Mouse (Mus musculus) lung, postnatal 0 days (tissue): ENCODE measurements around the gene Mb21d2. TPM values are rescaled to one million over a fixed set of nuclear protein-coding genes. Genes with fewer than 3 reads are reported as not detected.
A peak's percentile ranks its signal among the peaks of the same experiment; 100 is the strongest.

Experiments
- ATAC-seq: fragments of 200-750 bp; cut with Nextera tagmentation; 2 replicates; pipeline ENCODE4 v1.8.0; 2017; ENCODE audit warnings: moderate library complexity
- DNase-seq: peaks from one replicate; pipeline ENCODE4 v3.0.0-alpha.2; 2016; ENCODE audit warnings: low spot score
- H3K27ac ChIP-seq: fragments of 300-500 bp; sonication (generic); 2 replicates; pipeline ENCODE4 v1.5.1; 2014; ENCODE audit warnings: antibody characterized with exemption, mild to moderate bottlenecking, low read length, mixed read lengths
- H3K27me3 ChIP-seq: fragments of 300-500 bp; sonication (generic); replicated peaks from 2 replicates; pipeline ENCODE4 v1.6.1; 2014; ENCODE audit warnings: low read length, mixed read lengths; ENCODE audit not compliant: insufficient read depth
- H3K36me3 ChIP-seq: fragments of 300-500 bp; sonication (generic); 2 replicates; pipeline ENCODE4 v1.6.1; 2014; ENCODE audit warnings: low read length, mixed read lengths; ENCODE audit not compliant: insufficient read depth
- H3K4me1 ChIP-seq: fragments of 300-500 bp; sonication (generic); 2 replicates; pipeline ENCODE4 v1.6.1; 2014; ENCODE audit warnings: antibody characterized with exemption, low read depth, low read length, mixed read lengths; ENCODE audit not compliant: insufficient read depth
- H3K4me2 ChIP-seq: fragments of 300-500 bp; sonication (generic); replicated peaks from 2 replicates; pipeline ENCODE4 v1.6.1; 2014; ENCODE audit warnings: low read depth, mild to moderate bottlenecking, low read length, moderate library complexity, mixed read lengths
- H3K4me3 ChIP-seq: fragments of 300-500 bp; sonication (generic); 2 replicates; pipeline ENCODE4 v1.5.1; 2014; ENCODE audit warnings: low read depth, low read length
- H3K9ac ChIP-seq: fragments of 300-500 bp; sonication (generic); replicated peaks from 2 replicates; pipeline ENCODE4 v1.6.1; 2014; ENCODE audit warnings: low read depth, mild to moderate bottlenecking
- H3K9me3 ChIP-seq: fragments of 300-500 bp; sonication (generic); 2 replicates; pipeline ENCODE4 v1.6.1; 2016; ENCODE audit warnings: low read length, mixed read lengths
- CTCF ChIP-seq: IDR thresholded peaks from 2 replicates; pipeline ENCODE4 v1.5.1; 2016; ENCODE audit warnings: antibody characterized with exemption, mild to moderate bottlenecking
- EP300 ChIP-seq: IDR thresholded peaks from 2 replicates; pipeline ENCODE4 v1.6.1; 2016; ENCODE audit warnings: antibody characterized with exemption, mild to moderate bottlenecking, control low read depth
- WGBS: fragments of 180-500 bp; shearing (Covaris S2); extraction: QIAGEN DNeasy Blood & Tissue Kit; methylation state at CpG from one replicate; pipeline ENCODE4 v1.1.7; 2014; 5-methylcytosine and 5-hydroxymethylcytosine counted together
- polyA plus RNA-seq: library from polyadenylated mRNA; unstranded; fragments of >200 nt; fragmentation: Nextera tagmentation; extraction: Ambion mirVana; gene quantifications from 2 replicates; pipeline ENCODE4 v1.2.1, GENCODE M21; 2015

Gene Mb21d2
- polyA plus RNA-seq, 1 experiment from 2014 or later = 3.8 TPM

- peak; percentile 46 for DNase-seq
- peak; percentile 23; the same call in 1 of the 2 replicates for ATAC-seq
- TF ChIP-seq CTCF (no peak), EP300 (no peak)
- 36% methylated on average over 7 of the region's 7 CpGs for WGBS
- H3K9ac ChIP-seq = no peak overlapping the region
- no peaks in the 10 kb centered on the region for H3K9me3 ChIP-seq
- no peak overlapping the region for H3K27ac ChIP-seq
- H3K27me3 ChIP-seq = no peaks in the 10 kb centered on the region
- H3K4me3 ChIP-seq = no peak overlapping the region
- no peak overlapping the region for H3K4me2 ChIP-seq
- no peaks in the 10 kb centered on the region for H3K36me3 ChIP-seq
- no peaks in the 10 kb centered on the region; the same call in 1 of the 2 replicates for H3K4me1 ChIP-seq
These were observed 69.8 kb downstream of the Mb21d2 start for GRCm38 (mm10) chr16:28859678-28860077.

- no peaks in the 10 kb centered on the region for H3K27me3 ChIP-seq
- ATAC-seq (peak; percentile 44), DNase-seq (peak; percentile 29)
- H3K4me2 ChIP-seq = peak overlapping the region; percentile 17; the same call in 1 of the 2 replicates
- H3K9ac ChIP-seq = no peak overlapping the region
- no peak overlapping the region for H3K4me3 ChIP-seq
- TF ChIP-seq CTCF (no peak), EP300 (no peak)
- 24% methylated on average over 7 of the region's 7 CpGs for WGBS
- no peak overlapping the region for H3K27ac ChIP-seq
- H3K36me3 ChIP-seq = no peaks in the 10 kb centered on the region
- no peaks in the 10 kb centered on the region; the same call in 1 of the 2 replicates for H3K4me1 ChIP-seq
- no peaks in the 10 kb centered on the region for H3K9me3 ChIP-seq
These were observed 70.5 kb downstream of the Mb21d2 start for GRCm38 (mm10) chr16:28859009-28859288.

GRCm38 (mm10) chr16:28858210-28859008 lies 71.1 kb downstream of the Mb21d2 start:
- 51% methylated on average over 18 of the region's 18 CpGs for WGBS
- Histone ChIP-seq H3K27ac (no peak overlapping the region), H3K9ac (no peak overlapping the region), H3K4me2 (peak overlapping the region; percentile 17; the same call in 1 of the 2 replicates), H3K36me3 (no peaks in the 10 kb centered on the region), H3K4me1 (no peaks in the 10 kb centered on the region; the same call in 1 of the 2 replicates), H3K9me3 (no peaks in the 10 kb centered on the region), H3K4me3 (no peak overlapping the region), H3K27me3 (no peaks in the 10 kb centered on the region)
- TF ChIP-seq CTCF = no peak
- TF ChIP-seq EP300 = no peak
- ATAC-seq (peak; percentile 23; the same call in 1 of the 2 replicates), DNase-seq (no peak)

- Histone ChIP-seq H3K27ac (no peak overlapping the region), H3K9me3 (no peaks in the 10 kb centered on the region), H3K4me1 (peaks cover 3% of the 10 kb centered on the region; the same call in 1 of the 2 replicates), H3K9ac (no peak overlapping the region), H3K4me2 (peak overlapping the region; percentile 52), H3K27me3 (no peaks in the 10 kb centered on the region), H3K36me3 (no peaks in the 10 kb centered on the region), H3K4me3 (peak overlapping the region; percentile 14)
- TF ChIP-seq CTCF = peak; percentile 10; the same call in 1 of the 2 replicates
- peak; percentile 57; the same call in 1 of the 2 replicates for TF ChIP-seq EP300
- DNase-seq (peak; percentile 87), ATAC-seq (peak; percentile 87)
- 18% methylated on average over 11 of the region's 11 CpGs for WGBS
These were observed 78.1 kb downstream of the Mb21d2 start for GRCm38 (mm10) chr16:28851409-28851821.

GRCm38 (mm10) chr16:28850881-28851280 lies 78.6 kb downstream of the Mb21d2 start:
- ATAC-seq (peak; percentile 38; the same call in 1 of the 2 replicates), DNase-seq (peak; percentile 32)
- H3K36me3 ChIP-seq = no peaks in the 10 kb centered on the region
- no peaks in the 10 kb centered on the region for H3K9me3 ChIP-seq
- H3K9ac ChIP-seq = no peak overlapping the region
- peaks cover 3% of the 10 kb centered on the region; the same call in 1 of the 2 replicates for H3K4me1 ChIP-seq
- no peak overlapping the region for H3K27ac ChIP-seq
- H3K4me2 ChIP-seq = peak overlapping the region; percentile 52
- TF ChIP-seq EP300 = no peak
- TF ChIP-seq CTCF = no peak
- H3K4me3 ChIP-seq = peak overlapping the region; percentile 14; the same call in 1 of the 2 replicates
- H3K27me3 ChIP-seq = no peaks in the 10 kb centered on the region
- 32% methylated on average over 14 of the region's 14 CpGs for WGBS

GRCm38 (mm10) chr16:28846123-28846522 lies 83.3 kb downstream of the Mb21d2 start:
- Histone ChIP-seq H3K4me2 (no peak overlapping the region), H3K9ac (no peak overlapping the region), H3K9me3 (no peaks in the 10 kb centered on the region), H3K27me3 (no peaks in the 10 kb centered on the region), H3K27ac (no peak overlapping the region), H3K4me3 (no peak overlapping the region), H3K4me1 (no peaks in the 10 kb centered on the region; the same call in 1 of the 2 replicates), H3K36me3 (no peaks in the 10 kb centered on the region)
- WGBS = 83% methylated on average over 11 of the region's 11 CpGs
- DNase-seq (no peak), ATAC-seq (no peak)
- TF ChIP-seq CTCF (no peak), EP300 (no peak)
